9 mouse cellular contexts compared by ENCODE assay signal in the genomic region with DNA sequence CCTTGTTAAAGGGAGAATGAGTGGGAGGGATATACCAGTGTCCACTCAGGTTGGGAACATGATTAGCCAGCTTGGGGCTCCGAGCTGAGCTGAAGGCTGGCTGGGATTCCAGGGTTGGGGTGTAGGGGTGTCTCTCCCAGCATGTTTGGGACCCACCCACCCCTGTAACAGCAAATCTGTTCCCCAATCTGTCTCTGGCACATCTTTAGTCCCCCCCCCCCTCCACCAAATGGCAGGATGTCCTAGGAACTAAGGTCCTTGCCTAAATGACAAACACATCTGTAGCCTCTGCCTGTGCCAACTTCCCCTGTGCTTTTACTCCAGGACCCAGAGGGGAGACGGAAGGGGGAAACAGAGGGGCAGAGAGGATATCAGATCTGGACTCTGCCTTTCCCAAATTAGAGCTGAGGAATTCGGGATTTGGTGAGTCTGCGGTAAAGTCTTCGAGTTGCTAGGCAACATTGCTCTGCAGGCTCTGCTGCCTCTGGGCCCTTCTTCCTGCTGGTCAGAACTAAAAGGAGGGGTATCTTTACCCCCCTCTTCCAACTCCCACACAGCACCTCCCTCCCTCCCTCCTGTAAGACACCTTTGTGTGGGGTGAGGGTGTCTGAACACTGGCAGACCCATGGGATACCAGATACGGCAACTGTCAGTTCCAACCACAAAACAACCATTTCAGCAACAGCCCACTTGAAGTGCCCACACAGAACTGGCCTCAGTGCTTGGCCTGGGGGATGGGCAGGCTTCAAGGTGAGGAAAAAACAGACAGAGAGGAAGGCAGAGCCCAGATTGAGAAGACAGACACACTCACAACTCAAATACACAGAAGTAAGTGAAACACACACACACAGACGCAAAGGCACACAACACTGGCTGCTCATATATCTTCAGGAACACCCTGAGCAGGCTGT. TPM values are rescaled to one million over a fixed set of nuclear protein-coding genes. Genes with fewer than 3 reads are reported as not detected.
DNase-seq lines count a peak whose midpoint lies in the region; ATAC-seq lines count a peak whose summit lies in the region.
"Had no signal": no experiment of that assay in that cellular context is flagged by ENCODE, and none has a peak within 500 bp of the region (broad histone marks: within the 10 kb centered on the region; RNA-seq: fewer than 3 reads in every experiment).

Gene Siae (plus strand): TSS at position 861 of the 911 bp plus-strand sequence.

- H3K36me3 ChIP-seq in hindbrain, embryonic 15.5 days = no peaks in the 10 kb centered on the region
- no peaks in the 10 kb centered on the region for H3K36me3 ChIP-seq in hindbrain, embryonic 10.5 days

- H3K27ac ChIP-seq in hindbrain, embryonic 15.5 days (replicated peaks) = no peak within 1 kb of the TSS
- no peak within 1 kb of the TSS for H3K27ac ChIP-seq in hindbrain, embryonic 10.5 days

- 27% methylated on average over 7 of the region's 7 CpGs for WGBS in hindbrain, embryonic 15.5 days
- WGBS in hindbrain, embryonic 10.5 days = 25% methylated on average over 7 of the region's 7 CpGs

- H3K4me3 ChIP-seq in hindbrain, embryonic 15.5 days = no peak within 1 kb of the TSS
- H3K4me3 ChIP-seq in hindbrain, embryonic 10.5 days = no peak within 1 kb of the TSS

- peaks cover 15% of the 10 kb centered on the region for H3K4me1 ChIP-seq in hindbrain, embryonic 15.5 days (replicated peaks)
- peaks cover 27% of the 10 kb centered on the region for H3K4me1 ChIP-seq in hindbrain, embryonic 10.5 days (replicated peaks)

- H3K9me3 ChIP-seq in hindbrain, embryonic 15.5 days = no peaks in the 10 kb centered on the region
- no peaks in the 10 kb centered on the region for H3K9me3 ChIP-seq in hindbrain, embryonic 10.5 days

- intact Hi-C loops in gastrocnemius, postnatal 36 days (cut with DNase I) = no loop called here

- H3K9ac ChIP-seq in hindbrain, embryonic 15.5 days = no peak within 1 kb of the TSS

- H3K4me2 ChIP-seq in hindbrain, embryonic 15.5 days = no peak within 1 kb of the TSS

- DNase-seq in hindbrain, embryonic 10.5 days (ENCODE audit: low spot score) = no peak
- DNase-seq in urinary bladder, adult 2 months (ENCODE audit: low spot score) = no peak
- no peak for DNase-seq in urinary bladder, postnatal 10 days (ENCODE audit: low spot score)
- no peak for DNase-seq in layer of hippocampus, postnatal 25 days (ENCODE audit: extremely low spot score in 1 of 2, low spot score in 1 of 2)
- DNase-seq in gastrocnemius, postnatal 36 days = no peak
- DNase-seq: gastrocnemius, postnatal 10 days had no signal

- no peak for ATAC-seq in hindbrain, embryonic 15.5 days (ENCODE audit: low FRiP score, low read depth)
- no peak for ATAC-seq in activated CD4-positive, CD25-positive, alpha-beta regulatory T cell, adult 4 months
- ATAC-seq in erythroblast, adult 5-6 weeks (replicated peaks; ENCODE audit: low FRiP score, poor library complexity, severe bottlenecking) = no peak

- H3K27me3 ChIP-seq in hindbrain, embryonic 15.5 days = peaks cover 49% of the 10 kb centered on the region
- H3K27me3 ChIP-seq in hindbrain, embryonic 10.5 days (ENCODE audit: insufficient read depth, poor library complexity, severe bottlenecking) = peaks cover 68% of the 10 kb centered on the region

RNA-seq across cellular contexts. Expression of gene Siae, which starts in this region (rescaled TPM):
- polyA plus RNA-seq in hindbrain, embryonic 15.5 days (2015; fragmentation: Nextera tagmentation; extraction: Ambion mirVana) = 11.6 and 13.3 TPM in 2 replicates
- polyA plus RNA-seq in hindbrain, embryonic 10.5 days (2016; fragmentation: Nextera tagmentation; extraction: Ambion mirVana) = 6.0 and 8.2 TPM in 2 replicates
- polyA plus RNA-seq in urinary bladder, adult 2 months (2012; rRNA removed) = 16.6 and 17.1 TPM in 2 replicates
- 10 to 100 TPM; 11.7 to 12.3 TPM for total RNA-seq in layer of hippocampus, postnatal 25 days (2021)
- polyA plus RNA-seq in activated CD4-positive, CD25-positive, alpha-beta regulatory T cell, adult 4 months (2017; shearing (Covaris generic)) = 10 to 100 TPM in 1 of 2 experiments, 1 to 10 TPM in 1; 9.7 to 13.6 TPM
- 1.7 and 1.9 TPM in 2 replicates for total RNA-seq in erythroblast, adult 5-6 weeks (2015; ENCODE audit: low replicate concordance)
- 1.4 and 2.6 TPM in 2 replicates for total RNA-seq in erythroblast, adult 5-6 weeks (2017; ENCODE audit: low replicate concordance)
- total RNA-seq in gastrocnemius, postnatal 36 days (2021) = 1 to 10 TPM; 3.5 TPM
